Mouse (Mus musculus) frontal cortex, adult (tissue): ENCODE measurements around the gene AU040320.

ENCODE experiments used
- ATAC-seq: cut with Nextera tagmentation; 2 replicates; pipeline ENCODE4 v1.9.2; 2017; ENCODE audit warnings: mild to moderate bottlenecking, moderate library complexity, mixed read lengths; ENCODE audit not compliant: low TSS enrichment

The AU040320 gene

GRCm38 (mm10) chr4:126753268-126754230 is at the start of gene AU040320, which contains the start of gene Ncdn:
Gene AU040320 (plus strand): TSS chr4:126753544.
Gene Ncdn (minus strand): TSS chr4:126753438.
- ATAC-seq: peak; percentile 81

GRCm38 (mm10) chr4:126706630-126707438 is 46.5 kb upstream of the AU040320 start:
- no peak for ATAC-seq

- ATAC-seq: no peak
Observed at GRCm38 (mm10) chr4:126707439-126707826, 45.9 kb upstream of the AU040320 start.

GRCm38 (mm10) chr4:126732111-126732510 is 21.2 kb upstream of the AU040320 start:
- no peak for ATAC-seq

DNA sequence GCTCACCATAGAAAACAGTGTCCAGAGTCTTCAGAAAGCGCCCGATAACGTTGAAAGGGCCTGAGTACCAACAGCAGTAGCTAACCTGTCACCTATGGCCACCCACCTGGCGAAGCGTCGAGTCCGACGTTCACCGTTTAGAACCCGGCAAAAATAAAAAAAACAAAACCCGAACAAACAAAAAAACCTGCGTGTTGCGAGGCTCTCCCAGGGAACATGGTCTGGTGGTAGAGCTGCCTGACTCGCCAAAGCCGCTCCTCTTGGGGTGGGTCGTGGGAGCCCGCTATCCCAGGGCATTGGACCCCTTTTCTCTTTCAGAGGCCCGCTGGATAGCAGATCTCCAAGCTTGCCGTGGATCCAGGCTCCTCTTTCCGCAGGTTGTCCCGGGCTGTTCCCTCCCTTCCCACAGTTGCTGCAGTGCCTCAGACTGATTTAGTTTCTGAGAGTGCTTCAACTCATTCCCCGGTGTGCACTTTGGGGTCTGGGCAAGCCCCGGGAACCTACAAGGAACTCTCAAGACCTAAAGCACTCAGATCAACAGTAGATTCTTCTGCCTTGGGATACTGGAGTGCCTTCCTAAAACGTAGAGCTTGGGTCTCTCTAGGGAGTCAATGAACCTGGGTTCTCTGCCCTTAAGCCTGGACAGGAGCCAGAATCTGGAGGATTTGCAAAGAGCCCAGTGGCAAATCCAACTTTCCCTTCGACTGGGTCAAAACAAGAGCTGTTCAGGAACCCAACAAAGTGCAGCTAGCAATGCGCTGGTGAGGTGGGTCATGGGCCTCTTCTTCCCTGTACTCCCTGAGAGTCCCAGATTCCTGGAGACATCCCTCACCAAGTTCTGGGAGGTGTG is 20.6 kb upstream of the AU040320 start:
- ATAC-seq: no peak

DNA sequence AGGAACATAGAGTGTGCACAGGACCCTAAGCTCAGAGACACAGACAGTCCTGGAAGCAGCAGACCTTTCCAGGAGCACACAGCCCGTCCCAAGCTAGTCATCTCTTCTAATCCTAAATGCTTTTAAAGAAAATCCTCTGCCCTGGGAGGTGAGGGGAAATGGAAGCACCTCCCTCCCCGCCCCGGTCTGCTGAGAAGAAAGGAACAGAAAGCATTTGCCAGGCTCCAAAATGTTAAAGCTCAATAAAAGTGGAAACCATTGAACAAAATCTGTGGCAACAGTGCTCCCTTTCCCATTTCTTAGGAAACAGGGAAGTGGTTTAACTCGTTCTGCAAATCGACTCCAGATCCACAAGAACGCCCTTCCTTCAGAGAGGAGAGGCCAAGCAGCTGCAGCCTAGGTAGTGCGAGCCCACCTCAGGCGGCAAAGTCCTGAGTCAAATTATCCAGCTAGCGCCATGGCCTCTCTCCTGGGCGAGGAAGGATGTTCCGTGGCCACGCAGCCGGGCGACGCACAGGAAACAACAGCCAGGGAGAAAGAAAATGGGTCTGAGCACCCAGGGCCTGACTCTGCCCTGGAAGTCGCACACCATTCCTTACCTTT is 19.2 kb upstream of the AU040320 start:
- ATAC-seq: no peak

GRCm38 (mm10) chr4:126734700-126735381 is 18.5 kb upstream of the AU040320 start:
- no peak for ATAC-seq

DNA sequence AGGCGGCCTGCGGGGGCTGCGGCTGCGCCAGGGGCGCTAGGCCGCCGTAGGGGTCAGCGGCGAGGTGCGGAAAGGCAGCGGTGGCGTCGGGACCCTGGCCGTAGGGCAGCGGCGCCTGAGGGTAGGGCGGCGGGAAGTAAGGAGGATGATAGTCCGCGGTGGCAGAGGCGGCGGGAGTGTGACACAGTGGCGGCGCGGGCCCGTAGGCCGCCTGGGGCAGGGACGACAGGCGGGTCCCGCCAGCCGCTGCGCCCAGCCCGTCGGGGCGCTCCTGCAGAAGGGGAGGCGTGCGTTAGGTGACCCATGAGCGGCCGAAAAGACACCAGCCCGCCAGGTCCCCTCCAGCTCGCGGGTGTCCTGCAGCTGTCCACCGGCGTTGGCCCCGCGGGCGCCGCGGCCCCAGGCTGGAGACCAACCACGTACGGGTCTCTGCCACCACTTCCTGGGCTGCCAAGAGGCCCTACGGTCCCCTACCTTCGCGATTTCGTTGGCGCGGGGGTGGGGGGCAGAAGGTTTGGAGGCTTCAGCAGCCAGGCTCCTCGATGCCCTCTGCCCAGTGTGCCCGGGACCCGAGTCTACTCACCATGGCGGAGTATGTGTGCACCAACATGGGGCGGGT is 17.9 kb upstream of the AU040320 start:
- no peak for ATAC-seq

GRCm38 (mm10) chr4:126736001-126736414 is 17.3 kb upstream of the AU040320 start, which contains the start of gene Tfap2e:
Gene Tfap2e (minus strand): TSS chr4:126736240.
- ATAC-seq: no peak

DNA sequence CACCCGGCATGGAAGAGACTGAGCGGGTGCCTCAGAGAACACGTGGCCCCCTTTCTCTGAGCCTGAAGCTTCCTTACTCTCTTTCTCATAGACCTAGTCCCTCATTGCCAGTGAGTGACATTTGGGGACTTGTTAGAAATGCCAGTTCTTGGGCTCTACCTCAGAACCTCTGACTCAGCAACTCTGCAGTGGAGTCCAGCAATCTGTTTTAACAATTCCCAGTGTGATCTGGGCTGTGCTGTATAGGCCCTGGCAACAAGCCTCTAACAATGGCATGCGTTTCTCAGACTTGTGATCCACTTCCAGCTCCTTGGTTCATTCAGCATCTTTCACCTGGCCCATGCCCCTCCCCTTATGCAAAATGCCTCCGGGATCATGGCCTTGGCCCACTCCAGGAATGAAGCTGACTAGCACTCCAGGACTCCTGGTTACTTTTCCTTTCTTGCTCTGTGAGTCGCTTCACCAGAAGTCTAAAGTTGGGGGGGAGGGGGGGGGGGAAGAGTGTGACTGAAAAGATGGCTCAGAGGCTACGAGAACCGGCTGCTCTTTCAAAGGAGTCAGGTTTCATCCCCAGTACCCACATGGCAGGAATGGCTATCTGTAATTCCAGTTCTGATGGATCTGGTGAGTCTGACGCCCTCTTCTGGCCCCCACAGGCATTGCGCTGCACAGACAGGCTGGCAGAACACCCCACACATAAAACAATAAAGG is 13.2 kb upstream of the AU040320 start:
- no peak for ATAC-seq

GRCm38 (mm10) chr4:126741448-126741847 is 11.9 kb upstream of the AU040320 start:
- ATAC-seq: peak; percentile 75

- ATAC-seq: no peak
Observed at GRCm38 (mm10) chr4:126742976-126743375, 10.4 kb upstream of the AU040320 start.

DNA sequence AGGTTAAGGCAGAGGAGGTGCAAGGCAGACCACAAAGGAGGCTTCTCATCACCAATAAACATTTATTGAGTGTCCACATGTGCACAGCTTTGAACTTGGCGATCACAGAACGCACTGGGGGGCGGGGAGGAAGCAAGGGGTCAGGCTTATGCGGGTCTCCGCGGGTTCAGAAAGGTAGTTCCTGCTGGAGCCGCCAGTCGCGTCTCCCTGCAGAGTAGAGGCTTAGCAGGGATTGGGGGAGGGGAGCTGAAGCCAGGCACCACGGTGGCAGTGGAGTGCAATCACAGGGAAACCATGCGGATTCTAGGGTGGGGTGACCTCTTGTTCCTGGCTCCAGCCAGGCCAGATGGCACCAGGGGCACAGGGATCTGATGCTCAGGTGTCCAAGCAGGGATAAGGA is 9.6 kb upstream of the AU040320 start:
- ATAC-seq: no peak

GRCm38 (mm10) chr4:126744831-126745230 is 8.5 kb upstream of the AU040320 start:
- ATAC-seq: no peak

GRCm38 (mm10) chr4:126745506-126746193 is 7.7 kb upstream of the AU040320 start:
- ATAC-seq: no peak

GRCm38 (mm10) chr4:126746194-126746840 is 7.0 kb upstream of the AU040320 start:
- ATAC-seq: no peak

DNA sequence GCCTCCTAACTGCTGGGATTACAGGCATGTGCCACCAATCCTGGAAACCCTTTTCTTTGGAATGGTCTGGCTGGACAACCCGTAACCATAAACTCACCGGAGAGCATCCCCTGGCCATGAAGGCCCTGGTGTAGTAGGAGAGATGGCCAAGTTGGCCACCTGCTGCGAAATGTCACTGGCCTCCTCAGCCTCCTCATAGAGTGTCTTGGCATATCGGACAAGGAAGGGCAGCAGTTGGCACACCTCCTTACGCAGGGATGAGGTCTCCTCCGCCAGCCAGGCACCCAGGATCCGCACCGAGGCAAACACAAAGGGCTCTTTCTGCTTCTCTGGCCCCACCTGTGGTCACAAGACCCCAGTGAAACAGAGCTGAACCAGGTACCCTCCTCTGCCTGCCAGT is 5.0 kb upstream of the AU040320 start:
- ATAC-seq: no peak

DNA sequence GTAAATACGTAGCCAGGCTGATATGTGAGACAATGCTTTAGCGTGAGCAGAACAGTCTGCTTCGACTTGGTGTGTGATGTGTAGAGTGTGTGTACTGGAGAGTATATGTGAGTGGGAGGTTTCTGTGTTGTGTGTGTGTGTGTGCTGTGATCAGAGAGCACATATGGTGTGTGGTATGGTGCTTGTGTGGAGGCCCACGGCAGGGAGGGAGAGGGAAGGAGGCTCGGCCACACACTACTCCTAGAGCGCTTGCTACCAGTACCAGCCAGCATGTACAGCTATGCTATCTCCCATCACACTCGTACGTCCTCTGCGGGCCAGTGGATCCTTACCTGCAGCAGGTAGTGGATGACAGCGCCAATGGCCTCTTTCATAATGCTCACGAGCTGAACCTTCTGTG is 3.8 kb upstream of the AU040320 start:
- peak; percentile 28; the same call in 1 of the 2 replicates for ATAC-seq
